Mouse (Mus musculus) hindlimb bud, embryonic 11.5 days (tissue): ENCODE results near the gene Csk.

Experiments
- DNase-seq: peaks from one replicate; pipeline ENCODE4 v3.0.0-alpha.2; 2012; ENCODE audit warnings: low read depth, low spot score; ENCODE audit errors: extremely low spot score

The Csk gene

GRCm38 (mm10) chr9:57658970-57659369 is 5.5 kb upstream of the Csk start:
- DNase-seq = no peak

DNA sequence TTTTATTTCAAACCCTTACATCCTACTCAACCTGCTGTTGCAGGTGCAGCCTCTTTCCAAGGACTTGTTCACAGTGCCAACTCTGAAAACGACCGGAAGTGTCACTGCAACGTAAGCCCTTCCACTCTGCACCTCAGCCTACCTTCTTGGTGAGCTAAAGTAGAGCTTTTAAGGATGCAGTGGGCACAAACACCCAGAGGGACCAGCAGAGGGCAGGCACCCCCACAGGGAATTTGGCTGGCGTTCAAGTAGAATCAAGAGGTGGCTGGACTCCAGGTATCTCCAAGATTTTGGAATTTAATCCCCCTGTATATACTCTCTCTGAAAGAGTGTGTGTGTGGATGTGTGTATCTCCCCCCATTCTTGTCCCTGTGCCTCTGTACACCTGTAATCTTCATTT is 4.4 kb upstream of the Csk start:
- no peak for DNase-seq

DNA sequence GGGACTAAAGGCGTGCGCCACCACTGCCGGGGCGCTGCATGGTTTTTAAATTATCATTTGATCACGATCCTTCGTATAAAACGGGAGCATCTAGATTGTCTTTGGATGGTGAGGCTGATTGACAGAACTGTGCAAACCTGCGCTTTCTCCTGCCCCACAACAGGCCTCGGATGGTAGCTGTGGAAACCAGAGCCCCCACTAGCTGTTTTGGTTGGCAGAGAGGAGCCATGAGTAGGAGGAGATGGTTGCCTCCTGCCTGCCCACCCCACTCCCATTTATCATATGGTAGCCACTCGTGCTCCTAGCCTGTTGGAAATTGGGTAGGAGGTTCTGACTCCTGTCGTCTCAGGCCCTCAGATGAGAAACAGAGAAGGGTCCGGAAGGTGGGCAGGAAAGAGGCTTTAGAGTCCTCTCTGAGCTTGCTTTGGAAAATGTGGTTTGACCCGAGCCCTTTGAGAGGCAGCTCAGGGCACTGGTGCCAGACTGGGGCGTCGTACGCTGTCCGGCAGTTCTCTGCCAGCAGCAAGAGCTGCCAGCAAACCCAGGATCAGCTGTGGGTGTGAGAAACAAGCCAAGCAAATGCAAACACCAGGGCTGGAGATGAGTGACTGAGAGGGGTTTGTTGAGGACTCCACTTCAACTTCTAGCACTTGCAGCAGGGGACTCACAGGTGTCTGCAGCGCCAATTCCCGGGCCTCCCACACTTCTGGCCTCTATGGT is 3.4 kb upstream of the Csk start:
- DNase-seq = no peak

GRCm38 (mm10) chr9:57655749-57656148 is 2.3 kb upstream of the Csk start:
- DNase-seq = peak; percentile 92

DNA sequence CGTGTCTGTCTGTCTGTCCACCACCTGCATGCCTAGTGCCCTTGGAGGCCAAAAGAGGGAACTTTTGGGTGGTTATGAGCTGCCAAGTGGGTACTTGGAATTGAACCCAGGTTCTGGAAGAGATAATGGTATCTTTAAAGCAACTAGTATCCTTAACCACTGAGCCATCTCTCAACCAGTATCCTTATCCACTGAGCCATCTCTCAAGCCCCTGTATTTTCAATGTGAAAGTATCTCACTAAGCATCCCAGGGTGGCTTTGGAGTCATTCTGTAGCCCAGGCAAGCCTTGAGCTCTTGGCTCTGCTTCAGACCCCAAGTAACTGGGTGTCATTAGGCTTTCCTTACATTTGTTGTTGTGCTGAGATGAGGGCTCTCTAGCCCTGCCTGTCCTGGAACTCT is 1.5 kb upstream of the Csk start:
- no peak for DNase-seq

GRCm38 (mm10) chr9:57652855-57653254 is 576 bp downstream of the Csk start:
- no peak for DNase-seq

DNA sequence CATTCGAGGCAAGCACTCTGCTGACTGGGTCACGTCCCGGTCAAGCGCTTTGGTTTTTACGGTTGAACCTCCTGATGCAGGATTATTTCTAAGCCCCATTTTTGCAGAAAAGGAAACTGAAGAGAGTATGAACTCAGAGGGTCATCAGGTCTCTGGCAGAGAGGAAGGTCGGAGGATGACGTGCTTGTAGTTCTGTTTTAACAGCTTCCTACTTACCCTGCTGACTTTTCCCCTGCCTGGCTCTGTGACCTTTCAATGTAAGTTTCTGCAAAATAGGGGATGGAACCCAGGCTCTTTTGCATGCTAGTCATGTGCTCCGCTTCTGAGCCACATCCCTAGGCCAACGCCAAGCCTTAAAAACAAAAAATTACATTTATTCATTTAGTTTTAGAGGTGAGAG is 1.1 kb downstream of the Csk start:
- no peak for DNase-seq

DNA sequence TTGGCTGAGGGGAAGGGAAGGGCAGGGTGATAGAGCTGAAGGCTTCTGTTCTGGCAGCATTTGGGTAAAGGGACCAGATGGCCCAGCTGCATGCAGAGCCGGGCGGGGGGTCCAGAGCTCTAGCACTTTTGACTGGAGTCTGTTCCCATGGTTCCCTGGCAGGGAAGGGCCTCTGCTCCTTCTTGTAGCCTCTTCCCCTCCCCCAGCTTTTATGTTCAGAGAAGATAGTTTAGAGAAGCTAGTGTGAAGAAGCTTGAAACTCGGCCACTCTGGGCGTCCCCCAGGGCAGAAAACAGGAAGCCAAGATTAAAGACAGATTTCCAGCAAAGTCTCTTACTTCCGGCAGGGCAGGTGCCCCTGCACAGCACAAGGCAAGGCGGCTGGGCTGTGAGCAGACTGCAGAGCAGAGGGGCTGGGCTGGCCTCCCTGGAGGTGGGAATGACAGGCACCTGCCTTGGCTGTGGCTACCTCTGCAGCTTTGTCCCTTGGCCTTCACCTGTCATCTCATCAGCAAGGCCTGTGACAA is 2.6 kb downstream of the Csk start:
- DNase-seq = no peak

GRCm38 (mm10) chr9:57650130-57650785 is 3.2 kb downstream of the Csk start:
- DNase-seq = no peak

- DNase-seq = no peak
Measured at GRCm38 (mm10) chr9:57647286-57648108, 5.9 kb downstream of the Csk start.

DNA sequence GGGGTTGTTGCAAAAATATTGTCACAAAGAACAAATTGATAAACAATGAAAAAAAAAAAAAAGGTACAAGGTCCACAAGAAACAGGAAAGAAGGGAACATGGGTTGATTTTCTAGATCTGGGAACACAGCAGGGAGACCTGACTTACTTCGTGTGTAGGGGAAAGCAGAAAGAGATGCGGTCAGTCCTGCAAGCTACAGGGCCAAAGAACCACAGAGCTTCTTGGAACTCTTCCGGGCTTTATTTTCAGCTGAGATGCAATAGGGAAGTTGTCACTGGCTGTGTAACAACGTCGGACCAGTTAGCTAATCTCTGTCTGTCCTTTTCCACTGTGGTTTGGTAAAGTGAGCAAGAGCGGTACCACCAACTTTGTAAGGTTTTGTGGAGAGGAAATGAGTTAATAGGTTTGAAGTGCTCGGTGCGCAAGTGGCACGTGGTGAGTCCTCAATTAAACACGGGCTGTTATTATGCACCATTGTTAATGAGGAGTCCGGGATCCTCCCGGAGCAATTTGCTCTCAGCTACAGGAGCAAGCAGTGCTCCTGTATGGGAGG is 6.8 kb downstream of the Csk start:
- DNase-seq = no peak

DNA sequence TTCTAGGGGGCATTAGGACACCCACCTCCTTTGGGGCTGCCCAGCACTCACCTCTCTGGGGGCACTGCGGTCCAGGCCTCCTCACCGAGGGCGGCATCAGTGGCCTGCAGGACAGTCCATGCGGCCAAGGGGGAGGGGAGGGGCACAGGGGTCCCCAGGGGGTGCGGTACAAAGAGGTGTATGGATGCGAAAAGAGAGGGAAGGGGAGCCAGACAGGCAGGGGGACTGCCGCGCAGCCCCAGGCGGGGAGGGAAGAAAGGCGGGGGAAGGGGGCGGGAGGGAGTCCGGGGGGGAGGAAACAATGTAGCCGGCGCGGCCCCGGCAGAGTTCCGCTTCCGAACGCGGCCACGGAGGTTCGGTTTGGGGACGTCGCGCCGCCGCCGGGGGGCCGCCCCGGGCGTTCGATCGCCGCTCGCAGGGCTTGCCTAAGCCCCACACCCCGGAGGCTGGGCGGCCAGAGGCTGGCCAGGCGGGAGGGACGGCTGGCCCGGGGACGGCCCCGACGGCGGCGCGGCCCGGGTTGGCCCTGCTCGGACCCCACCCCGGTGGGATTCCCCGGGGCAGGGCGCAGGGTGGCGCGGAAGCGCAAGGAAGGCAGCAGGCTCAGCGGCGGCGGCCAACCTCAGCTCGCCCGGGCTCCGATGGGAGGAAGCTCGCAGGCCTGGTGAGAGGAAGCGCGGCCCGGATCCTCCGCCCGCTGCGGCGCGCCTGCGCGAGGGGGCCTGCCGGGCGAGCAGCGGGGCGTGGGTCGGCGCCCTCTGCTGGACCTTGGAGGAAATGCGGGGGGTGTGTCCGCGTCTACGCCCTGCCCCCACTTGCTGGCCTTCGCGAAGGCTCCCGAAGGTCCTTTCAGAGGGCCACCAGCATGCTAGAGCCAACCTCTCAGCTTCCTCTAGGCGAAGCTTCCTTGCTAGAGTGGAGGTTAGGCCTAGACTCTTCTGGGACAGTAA is 8.2 kb downstream of the Csk start:
- peak; percentile 56 for DNase-seq

DNA sequence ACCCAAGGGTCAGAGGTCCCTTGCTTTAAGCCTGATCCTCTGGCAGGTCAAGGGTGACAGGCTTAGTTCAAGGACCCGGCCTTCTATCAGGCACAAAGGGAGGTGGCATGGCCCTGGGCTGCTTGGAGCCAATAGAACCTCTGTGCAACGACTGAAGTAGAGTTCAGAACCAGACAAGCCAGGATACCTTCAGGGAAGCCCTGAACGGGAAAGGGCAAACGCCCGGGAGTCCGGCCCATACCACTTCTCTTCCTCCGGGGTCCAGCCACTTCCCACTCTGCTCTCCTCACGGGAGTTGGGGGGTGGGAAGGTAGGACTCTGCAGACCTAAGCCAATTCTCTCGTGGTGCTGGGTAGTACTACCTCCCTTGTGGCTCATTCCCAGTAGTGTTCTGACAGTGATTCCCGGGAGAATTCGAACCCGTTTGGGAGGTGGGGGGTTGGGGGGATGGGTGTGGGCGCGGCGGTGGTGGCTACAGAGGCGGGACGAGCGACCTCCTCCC is 8.9 kb downstream of the Csk start:
- DNase-seq = no peak

GRCm38 (mm10) chr9:57643856-57644180 is 9.6 kb downstream of the Csk start:
- DNase-seq = no peak

DNA sequence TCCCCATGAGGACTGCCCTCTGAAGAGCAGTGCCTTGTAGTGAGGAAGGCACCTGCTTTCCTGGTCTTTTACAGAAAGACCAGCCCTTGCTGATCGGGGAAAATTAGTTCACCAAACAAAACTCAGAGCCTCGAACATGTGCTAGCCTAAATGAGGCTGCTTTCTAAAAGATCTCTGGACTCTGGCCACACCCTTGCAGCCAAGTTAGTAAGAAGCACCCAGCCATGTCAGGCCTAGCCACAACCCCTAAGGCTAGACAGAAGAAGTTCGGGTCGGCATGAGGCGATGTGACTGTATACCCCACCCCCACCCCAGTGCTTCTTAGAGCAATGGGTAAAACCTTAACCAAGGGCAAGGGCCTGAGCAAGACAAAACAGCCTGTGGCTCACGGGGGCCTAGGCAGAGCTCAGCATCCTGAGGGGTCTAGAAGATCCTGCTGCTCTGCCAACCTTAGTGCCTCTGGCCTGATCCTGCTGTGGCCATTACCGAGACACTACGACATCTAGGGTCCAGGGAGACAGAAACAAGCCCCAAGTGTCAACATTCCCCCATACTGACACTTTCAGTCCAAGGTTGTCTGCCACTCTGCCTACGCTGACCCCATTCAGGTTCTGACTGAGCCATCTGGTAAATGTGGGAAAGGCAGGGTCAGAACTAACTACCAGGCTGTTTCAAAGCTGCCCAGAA is 10.1 kb downstream of the Csk start:
- no peak for DNase-seq

DNA sequence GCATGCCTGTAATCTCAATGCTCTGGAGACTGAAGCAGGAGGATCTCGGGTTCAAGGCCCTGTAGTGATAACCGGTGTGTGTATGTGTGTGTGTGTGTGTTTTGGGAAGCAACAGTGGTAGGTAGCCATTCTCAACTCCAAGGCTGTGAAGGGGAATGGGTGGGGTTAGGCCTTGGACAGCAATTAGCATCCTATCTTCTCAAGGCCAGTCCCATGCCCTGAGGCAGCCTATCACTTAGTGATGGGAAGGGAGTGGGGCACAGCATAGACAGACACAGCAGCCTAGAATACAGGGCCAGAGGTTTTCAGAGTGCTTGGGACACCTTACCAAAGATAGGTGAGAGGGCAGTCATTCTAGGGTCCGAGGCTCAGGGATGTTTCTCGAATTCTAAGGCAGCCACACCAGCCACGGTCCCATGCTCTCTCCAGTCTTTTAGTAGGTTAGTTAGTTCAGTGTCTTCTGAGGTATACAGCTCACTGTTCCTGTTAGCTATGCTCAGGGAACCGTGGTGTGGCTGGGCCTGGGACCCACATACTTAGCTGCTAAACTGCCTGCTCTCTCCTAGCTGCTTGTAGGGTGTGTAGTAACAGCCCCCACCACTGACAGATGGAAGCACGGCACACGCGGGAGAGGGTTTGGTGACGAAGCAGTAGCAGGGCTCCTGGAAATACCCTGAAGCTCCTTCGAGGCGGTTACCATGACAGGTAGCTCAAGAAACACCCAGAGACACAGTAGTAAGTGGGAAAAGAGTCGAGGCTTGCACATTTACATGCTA is 11.5 kb downstream of the Csk start:
- no peak for DNase-seq

GRCm38 (mm10) chr9:57641022-57641421 is 12.4 kb downstream of the Csk start:
- DNase-seq = no peak

DNA sequence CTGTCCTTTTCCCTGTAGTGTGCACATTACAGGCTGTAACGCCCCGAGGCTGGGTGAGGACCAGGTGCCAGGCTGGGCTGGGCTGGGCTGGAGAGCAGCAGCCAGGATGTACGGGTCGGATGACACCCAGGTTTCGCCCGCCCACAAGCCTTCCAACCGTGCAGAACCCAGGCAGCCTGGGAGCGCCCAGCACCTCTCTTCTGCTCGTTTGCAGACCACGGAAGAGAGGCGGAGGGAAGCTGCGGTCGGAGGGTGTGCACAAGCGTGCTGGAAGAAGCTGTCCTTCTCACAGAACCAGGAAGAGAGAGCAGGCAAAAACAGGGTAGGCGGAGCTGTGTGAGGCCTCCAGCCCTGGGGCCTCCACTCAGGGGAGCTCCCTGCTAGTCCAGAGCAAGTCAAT is 13.0 kb downstream of the Csk start:
- DNase-seq = no peak
